Mouse (Mus musculus) bone marrow, adult 2 months (tissue): ENCODE results near the gene Zfp819. TPM values are rescaled to one million over a fixed set of nuclear protein-coding genes. Genes with fewer than 3 reads are reported as not detected.

ENCODE experiments used
- H3K27ac ChIP-seq: fragments of 200-500 bp; 2 replicates; pipeline ENCODE4 v1.5.1; 2012; ENCODE audit warnings: low read depth, mild to moderate bottlenecking, control low read depth, inconsistent platforms, low read length; ENCODE audit not compliant: control insufficient read depth, poor library complexity, insufficient read depth
- H3K4me1 ChIP-seq: fragments of 200-500 bp; 2 replicates; pipeline ENCODE4 v1.6.1; 2011; ENCODE audit warnings: low read length; ENCODE audit not compliant: control insufficient read depth, insufficient read depth
- H3K4me3 ChIP-seq: fragments of 200-500 bp; replicated peaks from 2 replicates; pipeline ENCODE3; 2011; ENCODE audit warnings: mild to moderate bottlenecking, low read depth, low read length, control low read depth; ENCODE audit not compliant: control insufficient read depth
- CTCF ChIP-seq: fragments of 200-500 bp; IDR thresholded peaks from 2 replicates; pipeline ENCODE4 v1.5.1; 2011; ENCODE audit warnings: low read length, control low read depth; ENCODE audit not compliant: control insufficient read depth, insufficient read depth
- POLR2A ChIP-seq: fragments of 200-500 bp; IDR thresholded peaks from 2 replicates; pipeline ENCODE4 v1.6.1; 2011; ENCODE audit warnings: low read depth, mild to moderate bottlenecking, control low read depth, low read length, borderline replicate concordance; ENCODE audit not compliant: control insufficient read depth
- WGBS: fragments of 180-500 bp; shearing (Covaris S2); methylation state at CpG from one replicate; pipeline ENCODE4 v1.1.7; 2018; 5-methylcytosine and 5-hydroxymethylcytosine counted together
- polyA plus RNA-seq: library from polyadenylated mRNA; stranded (reverse); fragments of >200 nt; gene quantifications from 2 replicates; pipeline ENCODE4 v1.2.4, GENCODE M21; 2011; ENCODE audit warnings: low replicate concordance; ENCODE audit not compliant: missing spikeins, insufficient read depth, insufficient read length

The Zfp819 gene
- polyA plus RNA-seq, 1 experiment = 1.6 TPM

DNA sequence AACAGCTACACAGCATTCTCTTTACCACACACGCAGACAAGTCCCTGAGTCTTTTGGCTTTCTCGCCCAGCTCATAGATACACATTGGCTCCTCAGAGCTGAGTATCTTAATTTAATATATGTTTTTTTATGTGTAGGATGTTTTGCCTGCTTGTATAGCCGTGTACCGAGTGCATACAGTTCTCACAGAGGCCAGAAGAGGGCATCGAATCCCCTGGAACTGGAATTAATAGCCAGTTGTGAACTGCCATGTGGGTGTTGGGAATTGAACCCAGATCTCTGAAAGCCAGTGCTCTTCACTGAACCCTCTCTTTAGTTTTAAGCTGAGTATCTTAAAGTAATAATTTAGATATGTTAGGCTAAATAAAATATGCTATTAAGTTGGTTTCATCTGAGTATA is 22.2 kb upstream of the Zfp819 start:
- TF ChIP-seq CTCF (peak; percentile 34; the same call in 1 of the 2 replicates), POLR2A (no peak)
- H3K27ac ChIP-seq = no peak overlapping the region
- peaks cover 3% of the 10 kb centered on the region for H3K4me1 ChIP-seq
- 80% methylated on average over 5 of the region's 5 CpGs for WGBS
- H3K4me3 ChIP-seq = no peak overlapping the region

DNA sequence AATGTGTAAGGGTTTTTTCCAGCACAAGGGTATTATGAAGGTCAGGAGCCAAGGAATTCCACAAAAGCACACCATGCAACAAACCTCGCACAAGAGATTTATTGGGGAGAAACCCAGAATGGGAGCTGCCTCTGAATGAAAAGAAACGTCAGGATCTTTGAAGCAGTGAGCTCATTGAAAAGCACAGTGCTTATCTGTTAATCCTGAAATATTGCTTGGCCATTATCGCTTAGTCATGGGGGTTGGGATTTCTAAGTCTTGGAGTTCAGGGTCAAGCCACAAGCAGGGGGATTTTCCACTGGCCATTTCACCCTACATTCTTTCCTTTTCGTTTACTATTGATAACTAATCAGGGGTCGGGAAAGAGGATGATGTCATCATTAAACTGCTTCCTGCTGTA is 5.1 kb upstream of the Zfp819 start:
- WGBS = 60% methylated on average over 5 of the region's 5 CpGs
- no peaks in the 10 kb centered on the region for H3K4me1 ChIP-seq
- H3K4me3 ChIP-seq = no peak overlapping the region
- no peak for TF ChIP-seq CTCF
- TF ChIP-seq POLR2A = no peak
- no peak overlapping the region for H3K27ac ChIP-seq

DNA sequence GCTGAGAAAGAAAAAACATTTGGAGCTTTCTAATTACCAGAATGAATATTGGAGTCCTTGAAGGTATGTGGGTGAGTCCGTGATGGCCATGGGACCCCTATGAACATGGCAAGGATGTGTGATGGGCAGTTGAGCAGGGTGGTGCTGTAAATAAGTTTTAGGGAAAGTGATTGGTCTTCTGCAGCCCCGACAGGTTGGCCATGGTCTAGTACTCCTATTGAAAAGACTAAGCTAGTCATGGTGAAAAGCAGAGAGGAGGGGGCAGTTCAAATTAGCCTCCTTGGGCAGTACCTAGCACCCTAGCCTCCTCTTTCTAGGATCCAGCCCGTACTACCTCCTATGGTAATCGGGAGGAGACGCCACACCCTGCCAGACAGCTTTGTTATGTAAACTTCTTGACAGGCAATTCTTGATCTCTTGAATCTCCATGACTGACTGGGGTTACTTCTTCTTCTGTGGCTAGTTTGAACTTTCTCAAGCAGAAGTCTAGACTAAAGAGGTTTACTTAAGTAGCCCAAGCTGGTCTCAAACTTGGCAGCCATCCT is 846 bp downstream of the Zfp819 start:
- TF ChIP-seq CTCF = no peak
- no peak for TF ChIP-seq POLR2A
- Histone ChIP-seq H3K4me1 (no peaks in the 10 kb centered on the region; the same call in 1 of the 2 replicates), H3K27ac (no peak overlapping the region), H3K4me3 (no peak overlapping the region)
- 27% methylated on average over 5 of the region's 5 CpGs for WGBS

DNA sequence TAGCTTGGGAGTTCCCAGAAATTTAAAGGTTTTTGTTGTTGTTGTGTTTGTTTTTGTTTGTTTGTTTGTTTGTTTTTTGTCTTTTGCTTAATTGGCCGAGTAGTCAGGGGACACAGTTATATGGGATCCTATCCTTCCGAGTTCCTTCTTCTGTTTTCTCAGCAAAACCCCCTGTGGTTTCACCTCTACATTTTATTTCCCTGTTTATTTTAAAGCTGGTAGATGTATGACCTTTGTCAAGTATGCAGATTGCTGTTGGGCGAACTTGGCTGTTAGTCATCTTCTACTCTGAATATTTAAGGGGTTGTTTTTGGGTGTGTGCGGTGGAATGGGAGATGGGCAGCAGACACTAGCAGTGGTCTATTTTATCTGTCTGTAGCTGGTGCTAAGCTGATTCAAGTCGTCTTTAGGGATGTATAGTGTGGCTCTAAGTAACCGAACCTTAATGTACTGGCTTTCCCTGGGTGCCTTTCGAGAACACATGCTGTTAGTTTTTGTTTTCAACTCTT is 1.4 kb downstream of the Zfp819 start:
- TF ChIP-seq CTCF = no peak
- no peak for TF ChIP-seq POLR2A
- Histone ChIP-seq H3K4me3 (no peak overlapping the region), H3K4me1 (no peaks in the 10 kb centered on the region; the same call in 1 of the 2 replicates), H3K27ac (no peak overlapping the region)
- WGBS = 60% methylated on average over 7 of the region's 7 CpGs

DNA sequence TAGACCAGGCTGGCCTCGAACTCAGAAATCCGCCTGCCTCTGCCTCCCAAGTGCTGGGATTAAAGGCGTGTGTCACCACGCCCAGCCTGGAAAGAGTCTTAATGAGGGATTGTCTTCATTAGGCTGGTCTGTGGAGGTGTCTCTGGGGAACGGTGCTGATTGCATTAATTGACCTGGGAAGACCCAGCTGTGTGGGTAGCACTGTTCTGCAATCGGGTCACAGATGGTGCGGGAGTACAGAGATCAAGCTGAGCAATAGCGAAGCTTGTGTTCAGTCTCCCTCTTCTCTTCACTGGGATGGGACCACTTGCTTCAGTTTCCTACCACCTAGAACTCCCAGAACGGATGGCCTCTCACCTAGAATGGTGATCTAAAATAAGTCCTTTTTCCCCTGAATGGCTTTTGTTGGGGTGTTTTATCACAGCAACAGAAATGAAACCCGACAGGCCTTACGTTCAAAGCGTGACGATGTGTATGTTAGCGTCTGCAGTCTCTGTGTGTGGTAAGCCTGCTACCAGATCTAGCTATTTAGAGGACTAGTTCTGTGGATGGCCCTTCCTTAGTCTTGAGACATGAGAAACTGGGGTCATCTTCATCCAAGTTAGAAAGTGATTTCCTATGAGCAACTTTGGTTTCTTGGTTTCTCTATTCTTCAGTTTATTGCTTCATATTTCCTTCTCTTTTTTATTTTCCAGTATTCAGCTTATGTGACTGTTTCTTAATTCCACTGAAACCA is 7.0 kb downstream of the Zfp819 start:
- no peak overlapping the region for H3K4me3 ChIP-seq
- no peak for TF ChIP-seq CTCF
- no peak for TF ChIP-seq POLR2A
- WGBS = 44% methylated on average over 14 of the region's 14 CpGs
- H3K27ac ChIP-seq = peak overlapping the region; percentile 26; the same call in 1 of the 2 replicates
- peaks cover 3% of the 10 kb centered on the region; the same call in 1 of the 2 replicates for H3K4me1 ChIP-seq

DNA sequence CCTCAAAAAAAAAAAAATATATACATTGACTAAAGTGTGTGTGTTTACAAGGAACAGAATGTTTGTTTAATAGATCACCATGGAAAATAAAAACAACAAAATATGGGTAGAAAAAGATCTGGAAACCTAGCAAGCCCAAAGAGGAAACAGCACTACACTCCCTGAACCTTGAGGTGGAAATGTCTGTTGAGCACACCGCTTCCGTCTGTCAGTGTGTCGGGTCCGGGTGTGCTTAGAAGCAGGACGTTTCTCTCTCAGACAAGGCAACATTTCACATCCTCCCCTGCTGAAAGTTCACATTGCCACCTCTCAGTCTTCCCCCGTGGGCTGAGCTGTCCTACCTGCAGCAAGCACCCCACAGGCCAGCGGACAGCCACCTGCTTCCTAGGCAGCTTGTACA is 16.0 kb downstream of the Zfp819 start:
- WGBS = 33% methylated on average over 7 of the region's 7 CpGs
- H3K4me1 ChIP-seq = peaks cover 2% of the 10 kb centered on the region; the same call in 1 of the 2 replicates

DNA sequence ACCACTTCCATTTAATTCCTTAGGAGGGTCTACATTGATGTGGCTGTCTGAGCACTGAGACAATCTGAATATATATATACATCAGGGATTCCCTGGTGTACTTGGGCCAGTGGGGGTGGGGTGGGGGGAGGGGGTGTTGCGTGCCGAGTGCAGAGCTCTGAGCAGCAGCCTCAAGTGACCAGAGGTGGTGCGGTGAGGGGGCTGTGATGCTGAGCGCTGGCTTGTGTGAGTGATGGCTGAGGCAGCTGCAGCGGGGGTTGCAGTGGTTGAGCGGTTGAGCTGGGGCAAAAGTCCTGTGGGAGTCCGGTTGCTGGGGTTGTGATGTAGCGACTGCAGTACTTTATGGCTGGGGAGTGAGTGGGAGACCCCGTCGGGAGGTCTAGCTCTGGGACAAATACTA is 16.9 kb downstream of the Zfp819 start:
- Histone ChIP-seq H3K4me3 (no peak overlapping the region), H3K4me1 (peaks cover 2% of the 10 kb centered on the region; the same call in 1 of the 2 replicates), H3K27ac (no peak overlapping the region)
- 55% methylated on average over 10 of the region's 10 CpGs for WGBS
- no peak for TF ChIP-seq CTCF
- TF ChIP-seq POLR2A = no peak

More for the DNA sequence above, 16.0 kb downstream of the Zfp819 start:
- H3K27ac ChIP-seq = no peak overlapping the region; the same call in 1 of the 2 replicates
- TF ChIP-seq CTCF (no peak), POLR2A (no peak)
- H3K4me3 ChIP-seq = no peak overlapping the region

DNA sequence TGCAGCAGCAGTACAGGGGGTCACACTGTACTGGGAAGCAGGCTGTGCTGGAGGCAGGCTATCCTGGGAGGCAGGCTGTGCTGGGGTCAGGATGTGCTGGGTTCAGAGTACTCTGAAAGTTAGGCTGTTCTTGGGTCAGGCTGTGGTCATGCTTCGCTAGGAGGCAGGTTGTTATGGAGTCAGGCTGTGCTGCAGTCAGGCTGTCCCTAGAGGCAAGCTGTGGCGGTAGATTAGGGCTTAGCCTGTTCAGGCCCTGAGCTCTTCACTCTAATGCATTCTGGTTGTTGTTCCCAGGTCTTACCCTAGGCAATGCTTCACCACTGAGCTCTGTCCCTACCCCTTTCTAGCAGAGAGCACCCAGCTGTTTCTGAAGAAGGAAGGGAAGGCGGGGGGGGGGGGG is 18.1 kb downstream of the Zfp819 start:
- WGBS = 75% methylated on average over 3 of the region's 3 CpGs
- peaks cover 2% of the 10 kb centered on the region; the same call in 1 of the 2 replicates for H3K4me1 ChIP-seq
- no peak overlapping the region for H3K4me3 ChIP-seq
- no peak overlapping the region for H3K27ac ChIP-seq
- TF ChIP-seq POLR2A (no peak), CTCF (no peak)
